Mouse (Mus musculus): ENCODE measurements around the gene Mrps18a.

The Mrps18a gene

DNA sequence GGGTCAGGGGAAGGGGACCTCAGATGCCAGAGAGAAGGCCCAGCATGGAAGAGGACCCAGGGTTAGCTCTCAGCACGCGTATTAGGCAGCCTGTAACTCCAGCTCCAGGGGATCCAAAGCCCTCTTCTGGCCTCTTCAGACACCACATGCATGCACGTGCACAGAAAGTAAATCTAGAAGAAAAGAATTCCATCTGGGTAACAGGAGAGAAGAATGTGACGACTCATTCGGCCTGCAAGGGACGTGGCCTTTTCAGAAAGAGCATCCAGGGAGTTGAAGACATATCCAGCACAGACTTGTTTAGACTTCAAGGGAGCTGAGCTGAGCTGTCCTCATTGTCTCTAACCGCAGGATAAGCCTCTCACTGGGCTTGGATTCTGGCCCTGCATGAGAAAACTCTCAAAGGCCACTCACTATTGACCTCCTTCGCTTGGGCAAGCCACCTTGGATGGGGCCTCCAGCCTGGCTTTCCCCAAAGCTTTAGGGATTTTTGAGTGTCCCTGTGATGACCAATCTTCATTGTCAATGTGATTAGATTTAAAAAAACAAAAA, 8.1 kb upstream of the Mrps18a start:
- DNase-seq, result no peak

DNA sequence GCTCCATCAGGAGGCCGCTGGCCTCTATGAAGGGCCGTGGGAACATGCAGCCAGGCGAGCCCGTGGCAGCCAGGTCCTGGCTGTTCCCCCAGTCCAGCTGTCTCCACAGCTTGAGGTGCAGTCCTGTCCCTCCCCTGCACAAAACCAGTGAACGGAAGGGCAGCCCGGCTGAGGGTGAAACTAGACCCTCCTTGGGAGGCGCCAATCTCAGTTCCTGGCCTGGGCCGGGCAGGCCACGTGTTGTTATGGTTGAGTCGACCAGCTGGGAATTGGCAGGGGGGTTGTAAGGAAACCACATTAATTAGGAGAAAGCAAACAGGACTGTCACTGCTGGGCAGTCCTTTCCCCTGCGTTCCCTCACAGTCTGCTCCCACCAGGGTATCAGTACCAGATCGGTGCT, 6.3 kb upstream of the Mrps18a start:
- DNase-seq, result no peak

DNA sequence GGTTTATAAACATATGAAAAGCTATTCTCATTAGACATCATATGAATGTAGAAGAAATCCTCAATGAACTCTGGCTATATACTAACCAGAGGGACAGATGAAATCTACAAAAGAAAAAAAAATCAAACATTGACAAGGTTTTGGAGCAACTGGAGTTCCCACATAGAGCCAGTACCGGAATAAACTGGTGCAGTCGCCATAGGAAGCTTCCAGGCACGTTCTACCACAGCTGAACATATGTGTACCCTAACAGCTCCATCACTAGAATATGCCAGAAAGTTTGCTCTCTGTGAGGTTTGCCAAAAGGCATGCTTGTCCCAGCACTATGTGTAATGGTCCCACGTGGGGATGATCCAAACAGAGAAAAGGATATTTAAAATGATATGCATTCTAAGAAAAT, 2.5 kb upstream of the Mrps18a start:
- DNase-seq, result no peak

DNA sequence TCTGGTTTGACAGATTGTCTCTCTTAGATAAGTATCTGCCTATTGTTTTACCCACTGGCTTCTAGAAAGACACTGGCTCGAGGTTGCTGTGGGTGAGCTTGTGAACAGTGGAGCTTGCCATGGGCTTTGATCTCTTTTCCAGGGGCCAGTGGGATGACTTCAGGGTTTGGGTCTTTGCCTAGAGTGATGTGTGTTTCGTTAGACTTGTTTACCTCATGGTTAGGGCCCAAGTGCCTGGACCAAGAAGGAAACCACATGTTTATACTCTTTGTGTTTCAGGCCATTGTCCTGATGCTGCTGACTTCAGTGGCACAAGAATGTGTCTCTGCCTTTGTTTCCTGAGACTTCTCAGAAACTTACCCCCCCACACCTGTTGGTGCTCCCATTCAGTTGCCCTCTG, 4.7 kb downstream of the Mrps18a start:
- no peak for DNase-seq

DNA sequence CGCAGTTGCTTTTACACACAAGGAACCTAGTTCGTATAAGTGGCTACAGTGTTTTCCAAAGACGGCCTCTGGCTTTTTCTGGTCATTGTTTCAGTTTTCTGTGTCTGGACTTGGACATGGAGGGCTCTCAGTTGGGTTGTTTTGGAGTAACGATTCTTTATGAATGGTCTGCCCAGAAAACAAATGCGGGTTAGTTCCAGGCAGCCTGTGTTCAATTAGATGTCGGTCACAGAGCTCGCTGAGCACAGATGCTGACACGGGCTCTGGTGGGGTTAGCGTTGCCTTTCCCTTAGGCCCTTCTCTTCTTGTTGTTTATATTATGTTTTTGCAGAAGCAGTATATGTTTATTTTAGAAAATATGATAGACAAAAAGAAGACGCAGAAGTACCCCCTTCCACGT, 5.4 kb downstream of the Mrps18a start:
- DNase-seq, result no peak

DNA sequence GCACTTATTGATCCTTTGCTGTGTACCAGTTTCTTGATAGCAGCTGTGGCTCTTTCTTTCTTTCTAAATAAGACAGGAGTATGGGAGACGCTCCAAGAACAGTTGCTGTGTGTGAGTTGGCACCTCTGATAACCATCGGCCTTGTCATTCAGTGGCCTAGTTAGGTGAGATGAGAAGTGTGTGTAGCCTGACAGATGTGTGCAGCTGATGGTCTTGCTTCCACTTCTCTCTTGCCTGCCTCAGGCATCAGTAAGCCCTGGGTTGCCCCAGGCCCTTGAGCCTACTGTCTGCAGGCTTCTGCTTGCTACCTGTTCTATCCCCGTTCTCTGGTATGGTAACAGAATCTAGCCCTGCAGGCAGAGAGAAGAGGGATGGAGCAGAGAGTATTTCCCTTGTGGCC, 6.1 kb downstream of the Mrps18a start:
- DNase-seq, result no peak

DNA sequence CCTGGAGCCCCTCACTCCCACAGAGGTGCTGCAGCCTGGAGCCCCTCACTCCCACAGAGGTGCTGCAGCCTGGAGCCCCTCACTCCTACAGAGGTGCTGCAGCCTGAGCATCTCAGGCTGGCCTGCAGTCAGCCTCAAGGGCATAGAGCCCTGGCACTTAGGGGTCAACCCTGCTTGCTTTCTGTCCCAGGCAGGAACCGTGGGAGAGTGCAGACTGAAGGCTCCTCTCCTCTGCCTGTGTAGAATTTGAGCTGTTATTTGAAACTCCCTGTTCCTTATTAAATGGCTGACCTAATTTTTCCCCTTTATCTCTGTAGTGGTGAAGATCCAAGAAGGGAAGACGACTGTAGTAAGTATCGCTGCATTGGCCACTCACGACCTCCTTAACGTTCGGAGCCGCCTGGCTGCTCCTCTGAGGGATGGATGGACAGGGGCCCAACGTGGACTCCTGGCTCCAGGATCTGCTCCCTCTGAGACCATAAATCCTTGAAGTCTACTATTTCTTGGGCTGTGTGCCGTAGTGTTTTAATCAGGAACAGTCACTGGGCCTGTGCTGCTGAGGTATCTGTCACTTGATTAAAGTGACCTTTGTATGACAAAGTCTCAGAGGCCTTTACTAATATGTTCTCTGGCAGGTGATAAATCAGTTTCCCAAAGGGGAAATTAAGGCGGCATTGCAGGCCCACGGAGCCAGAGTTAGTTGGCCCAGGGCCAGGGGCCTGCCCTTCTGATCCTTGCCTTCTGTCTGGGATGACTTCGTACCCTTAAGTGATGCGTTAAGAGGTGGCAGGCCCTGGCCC, 7.0 kb downstream of the Mrps18a start:
- DNase-seq, result no peak

DNA sequence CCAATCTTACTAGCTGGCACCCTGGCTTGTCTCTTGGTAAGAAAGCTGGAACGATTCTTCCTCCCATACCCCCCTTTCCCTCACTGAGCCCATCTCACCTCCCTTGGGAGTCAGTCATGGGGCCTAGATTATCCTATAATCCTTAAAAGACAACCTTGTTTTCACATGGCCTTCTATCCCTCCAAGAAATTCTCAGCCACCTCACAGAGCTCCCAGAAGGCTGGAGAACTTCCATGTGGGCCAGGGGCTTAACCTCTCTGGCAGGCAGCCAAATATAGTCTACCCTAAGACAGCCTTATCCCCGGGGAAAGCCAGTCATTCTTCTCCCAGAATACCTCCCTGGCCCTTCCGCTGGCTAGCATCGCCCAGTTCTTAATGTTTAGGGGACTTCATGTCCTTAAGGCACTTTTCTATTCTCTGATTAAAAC, 7.7 kb downstream of the Mrps18a start:
- DNase-seq, result no peak

DNA sequence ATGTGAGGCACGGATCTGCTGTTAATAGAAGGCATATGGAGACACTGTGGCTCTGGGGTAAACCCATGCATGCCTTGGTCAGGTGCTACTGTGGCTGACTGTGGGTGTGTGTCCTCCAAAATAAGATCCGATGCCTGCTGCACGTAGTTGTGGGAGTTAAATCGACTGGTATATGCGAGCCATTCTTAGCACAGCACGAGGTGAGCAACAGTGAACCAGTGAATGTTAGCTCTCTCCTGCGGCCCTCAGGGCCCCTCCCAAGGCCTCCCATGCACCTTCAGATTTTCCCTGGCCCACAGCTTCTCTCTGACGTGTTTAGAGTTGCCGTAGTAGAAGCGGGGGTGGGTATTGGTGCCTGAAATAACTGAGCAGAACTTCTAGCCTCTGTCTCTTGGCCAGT, 8.9 kb downstream of the Mrps18a start:
- no peak for DNase-seq

DNA sequence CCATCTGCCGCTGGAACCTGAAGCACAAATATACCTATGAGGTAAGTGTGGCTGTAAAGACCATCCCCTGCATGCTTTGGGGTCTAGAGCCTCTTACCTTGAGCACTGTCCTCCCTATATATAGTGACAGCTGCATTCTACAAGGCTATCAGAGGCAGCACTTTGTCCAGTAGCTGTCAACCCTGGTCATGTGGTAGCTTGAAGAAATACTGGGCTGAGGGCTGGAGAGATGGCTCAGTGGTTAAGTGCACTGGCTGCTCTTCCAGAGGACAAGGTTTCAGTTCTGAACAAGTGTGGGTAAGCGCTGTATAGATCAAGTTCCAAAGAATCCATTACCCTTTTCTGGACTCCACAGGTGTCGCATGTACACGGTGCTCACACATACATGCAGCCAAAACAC, 12.0 kb downstream of the Mrps18a start:
- no peak for DNase-seq

DNA sequence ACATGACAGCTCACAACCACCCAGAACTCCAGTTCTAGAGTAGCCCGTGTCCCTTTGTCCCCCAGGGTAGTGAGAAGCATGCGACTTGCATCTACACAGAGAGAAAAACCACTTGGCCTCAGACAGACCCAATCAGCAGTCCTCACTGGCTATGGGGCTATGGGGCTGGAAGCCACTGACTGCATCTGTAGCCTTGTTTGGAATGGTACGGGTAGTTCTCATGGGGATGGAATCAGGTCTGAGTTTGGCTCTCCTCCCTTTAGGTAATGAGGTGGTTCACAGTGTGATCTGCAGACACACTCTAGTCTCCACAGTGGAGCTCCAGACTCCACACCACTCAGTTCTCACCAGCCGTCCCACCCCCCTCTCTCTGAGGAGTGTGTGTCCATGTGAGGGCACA, 12.5 kb downstream of the Mrps18a start:
- no peak for DNase-seq

DNA sequence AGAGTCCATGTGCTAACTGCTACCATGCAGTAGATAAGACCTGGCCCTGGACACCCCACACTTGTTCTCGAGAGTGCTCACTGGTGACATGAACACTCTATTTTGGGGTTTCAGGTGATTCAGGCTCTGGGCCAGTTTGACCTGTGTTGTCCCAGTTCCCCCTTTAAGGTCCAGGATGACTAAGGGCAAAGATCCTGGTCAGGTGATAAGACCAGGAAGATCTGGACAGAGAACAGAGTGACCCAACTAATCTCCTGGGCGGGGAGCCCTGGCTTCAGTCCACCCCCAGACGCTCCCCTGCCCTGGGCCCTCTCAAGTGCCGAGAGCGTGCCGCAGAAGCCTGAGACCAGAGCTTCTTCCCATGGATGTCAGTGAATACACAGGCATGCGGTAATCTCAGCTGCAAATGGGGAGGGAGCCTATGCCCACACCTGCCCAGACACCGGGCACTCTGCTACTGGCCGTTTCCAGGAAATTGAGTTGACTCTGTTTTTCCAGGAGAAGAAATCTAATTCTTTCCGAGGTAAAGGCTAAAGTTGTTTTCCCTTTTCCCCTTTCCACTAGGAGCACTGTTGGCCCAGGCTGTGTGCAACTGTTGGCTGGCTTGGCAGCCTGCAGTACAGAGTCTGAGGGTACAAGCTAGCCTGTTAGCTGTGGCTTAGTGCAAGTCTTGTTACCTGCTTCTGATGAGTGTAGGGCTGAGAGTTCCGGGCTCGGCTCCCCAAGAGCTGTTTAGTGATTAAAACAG, 13.3 kb downstream of the Mrps18a start:
- no peak for DNase-seq

DNA sequence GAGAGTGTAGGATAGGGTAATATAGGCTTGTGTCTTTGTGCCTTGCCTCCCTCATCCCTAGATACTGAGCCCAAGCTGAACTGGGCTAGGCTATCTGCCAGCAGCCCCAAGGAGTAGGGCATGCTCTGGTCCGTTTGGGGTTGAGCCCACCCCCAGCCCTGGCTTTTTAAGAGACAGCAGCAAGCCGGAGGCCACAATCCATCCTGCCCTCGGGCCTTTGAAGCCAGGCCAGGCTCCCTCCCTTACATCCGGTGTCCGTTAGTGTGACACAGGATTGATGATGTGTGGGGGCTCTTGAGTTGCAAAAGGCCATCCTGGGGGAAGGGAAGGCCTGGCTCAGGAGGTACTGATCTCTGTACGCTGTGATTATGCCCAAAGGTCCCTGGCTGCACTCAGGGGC, 15.8 kb downstream of the Mrps18a start:
- DNase-seq, result no peak

DNA sequence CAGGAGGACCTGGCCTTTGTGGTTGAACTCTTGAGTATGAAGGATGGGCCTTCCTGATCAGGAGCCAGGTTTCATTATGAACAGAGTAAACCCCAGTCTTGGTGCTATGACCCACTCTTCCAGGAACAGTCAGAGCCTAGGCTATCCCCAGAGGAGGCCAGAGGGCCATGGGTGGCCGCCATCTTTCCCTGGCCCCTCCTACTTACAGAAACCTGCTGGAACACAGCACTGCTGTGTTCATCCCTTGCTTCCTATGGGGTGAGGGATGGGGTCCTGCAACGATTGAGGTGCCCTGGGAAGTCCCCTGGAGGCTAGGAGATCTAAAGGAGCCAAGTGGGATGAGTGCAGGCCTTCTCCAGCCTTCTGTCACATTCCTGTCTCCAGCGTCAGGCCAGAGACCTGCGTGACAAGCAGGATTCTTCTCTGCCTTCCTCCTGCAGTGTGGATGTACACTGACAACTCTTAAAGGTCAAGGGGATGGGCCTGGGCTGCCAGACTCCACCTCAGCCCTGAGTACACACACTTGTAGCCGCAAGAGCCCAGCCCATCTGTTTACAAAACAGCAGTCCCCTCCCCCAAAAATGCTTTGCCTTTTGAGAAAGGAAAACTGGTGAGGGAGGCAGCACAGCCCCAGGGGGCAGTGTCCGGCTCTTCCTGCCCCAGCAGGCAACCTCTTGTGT, 17.2 kb downstream of the Mrps18a start:
- no peak for DNase-seq

DNA sequence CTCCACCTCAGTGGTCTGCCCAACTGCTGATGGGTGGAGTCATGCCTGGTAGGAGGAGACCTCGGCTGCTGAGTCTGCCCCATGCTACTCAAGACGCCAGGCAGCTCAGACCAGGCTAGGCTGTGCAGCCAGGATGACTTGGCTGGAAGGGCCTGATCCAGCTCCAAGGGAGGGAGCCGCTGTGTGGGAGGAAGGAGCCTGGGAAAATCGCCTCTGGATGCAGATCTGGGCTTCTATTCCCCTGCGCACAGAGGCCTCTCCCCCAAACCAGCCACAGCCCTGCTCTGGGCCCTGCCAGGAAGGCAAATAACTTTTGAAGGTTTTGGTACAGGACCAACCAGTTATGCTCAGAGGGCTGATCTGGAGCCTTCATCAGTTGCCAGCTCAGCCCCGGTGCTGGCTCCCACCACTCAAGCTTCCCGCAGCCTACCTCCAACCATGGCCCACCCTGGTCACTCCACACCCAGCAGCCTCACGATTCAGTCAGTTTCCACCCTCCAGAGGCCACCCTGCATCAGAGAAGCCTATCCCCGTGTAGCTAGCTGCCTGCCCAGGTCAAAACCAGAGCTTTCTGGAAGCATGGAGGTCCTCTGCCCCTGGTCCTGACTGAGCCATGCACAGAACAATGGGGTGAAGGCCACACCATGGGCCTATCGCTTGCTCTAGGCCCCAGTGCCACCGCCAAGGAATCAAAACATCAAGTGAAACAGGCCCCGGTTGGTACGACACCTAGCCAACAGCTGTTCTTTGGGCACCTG, 19.1 kb downstream of the Mrps18a start:
- no peak for DNase-seq

DNA sequence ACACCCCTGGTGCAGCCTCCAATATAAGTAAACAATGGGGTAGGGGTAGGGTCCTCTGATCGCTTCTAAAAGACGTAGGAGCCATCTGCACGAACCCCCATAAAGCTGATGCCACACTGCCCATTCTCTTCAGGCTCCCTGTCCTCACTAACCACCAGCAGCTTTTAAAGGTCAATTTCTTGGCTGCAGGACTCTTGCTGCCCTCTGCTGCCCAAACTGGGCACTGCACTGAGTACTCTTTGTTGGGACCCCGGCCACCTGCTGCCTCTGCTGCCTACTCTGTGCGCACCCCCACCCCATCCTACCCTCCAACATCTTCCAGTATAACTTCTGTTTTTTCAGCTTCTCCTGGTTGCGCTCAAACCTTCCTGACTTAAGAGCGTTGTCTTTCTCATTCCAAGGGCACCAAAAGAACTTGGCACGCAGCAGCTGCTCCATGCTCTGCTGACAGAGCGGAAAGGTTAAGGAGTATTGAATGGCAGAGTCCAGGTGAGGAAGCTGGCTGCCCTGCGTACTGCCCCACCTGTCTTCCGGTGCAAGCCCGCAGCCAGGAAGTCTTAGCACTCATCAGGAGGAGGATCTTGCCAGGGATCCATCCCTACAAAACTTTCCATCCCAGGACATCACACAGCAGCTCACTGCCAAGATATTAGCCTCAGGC, 21.4 kb downstream of the Mrps18a start:
- peak; percentile 71 for DNase-seq

DNA sequence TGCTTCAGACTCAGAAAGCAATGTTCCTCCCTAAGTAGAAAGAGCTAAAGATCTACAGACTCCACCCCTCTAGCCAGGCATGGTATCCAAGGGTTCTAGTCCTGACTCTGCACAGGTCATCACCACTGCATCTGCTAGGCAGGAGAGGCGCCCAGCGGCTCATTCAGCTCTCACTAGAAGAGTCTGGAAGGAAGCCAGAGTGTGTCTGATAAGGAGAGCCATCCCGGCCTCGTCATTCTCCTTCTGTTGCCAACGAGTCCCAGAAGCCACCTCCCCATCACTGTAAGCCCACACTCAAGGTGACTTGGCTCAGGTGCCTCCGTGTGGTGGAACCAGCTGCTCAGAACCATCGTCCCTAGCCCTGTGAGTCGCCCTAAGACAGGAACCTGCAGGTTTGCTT, 22.1 kb downstream of the Mrps18a start:
- DNase-seq, result no peak

DNA sequence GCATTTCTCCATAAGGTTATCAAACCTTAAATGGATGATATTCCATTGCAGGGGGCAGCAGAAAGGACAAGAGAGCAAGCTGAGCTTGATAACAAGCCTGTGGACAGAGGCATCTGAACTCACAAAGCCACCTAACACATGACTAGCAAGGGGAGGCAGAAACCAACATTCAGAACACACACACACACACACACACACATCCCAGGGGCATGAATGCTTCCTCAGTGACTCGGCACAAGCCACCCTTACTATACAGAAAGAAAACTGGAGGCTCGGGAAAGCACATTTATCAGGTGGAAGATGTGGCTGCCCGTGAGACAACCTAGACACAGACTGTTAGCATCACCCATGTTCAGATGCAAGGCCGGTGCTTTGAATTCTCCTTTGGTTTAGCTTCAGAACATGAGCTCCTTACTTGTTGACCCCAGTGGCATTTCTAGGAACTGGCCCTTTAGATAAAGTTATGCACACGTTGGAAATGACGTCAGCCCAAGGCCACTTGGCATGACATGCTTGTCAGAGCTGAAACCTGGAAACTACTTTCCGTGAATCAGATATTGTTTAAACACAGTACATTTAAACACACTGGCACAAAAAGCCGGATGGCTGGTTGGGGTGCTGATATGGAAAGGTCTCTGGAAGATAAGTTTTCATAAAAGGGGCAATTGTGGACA, 27.9 kb downstream of the Mrps18a start:
- no peak for DNase-seq

DNA sequence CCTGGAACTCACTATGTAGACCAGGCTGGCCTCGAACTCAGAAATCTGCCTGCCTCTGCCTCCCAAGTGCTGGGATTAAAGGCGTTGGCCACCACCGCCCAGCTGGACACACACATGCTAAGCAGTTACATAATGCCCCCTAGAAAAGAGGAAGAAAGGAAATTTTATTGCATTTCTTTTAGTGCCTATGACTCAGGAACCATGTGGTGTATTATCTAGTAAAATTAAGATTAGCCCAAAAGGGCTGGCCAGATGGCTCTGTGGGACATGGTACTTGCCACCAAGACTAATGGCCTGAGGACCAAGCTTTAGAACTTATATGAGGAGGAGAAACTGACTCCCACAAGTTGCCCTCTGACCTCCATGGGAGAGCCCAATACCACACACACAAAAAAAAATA, 29.1 kb downstream of the Mrps18a start:
- no peak for DNase-seq

DNA sequence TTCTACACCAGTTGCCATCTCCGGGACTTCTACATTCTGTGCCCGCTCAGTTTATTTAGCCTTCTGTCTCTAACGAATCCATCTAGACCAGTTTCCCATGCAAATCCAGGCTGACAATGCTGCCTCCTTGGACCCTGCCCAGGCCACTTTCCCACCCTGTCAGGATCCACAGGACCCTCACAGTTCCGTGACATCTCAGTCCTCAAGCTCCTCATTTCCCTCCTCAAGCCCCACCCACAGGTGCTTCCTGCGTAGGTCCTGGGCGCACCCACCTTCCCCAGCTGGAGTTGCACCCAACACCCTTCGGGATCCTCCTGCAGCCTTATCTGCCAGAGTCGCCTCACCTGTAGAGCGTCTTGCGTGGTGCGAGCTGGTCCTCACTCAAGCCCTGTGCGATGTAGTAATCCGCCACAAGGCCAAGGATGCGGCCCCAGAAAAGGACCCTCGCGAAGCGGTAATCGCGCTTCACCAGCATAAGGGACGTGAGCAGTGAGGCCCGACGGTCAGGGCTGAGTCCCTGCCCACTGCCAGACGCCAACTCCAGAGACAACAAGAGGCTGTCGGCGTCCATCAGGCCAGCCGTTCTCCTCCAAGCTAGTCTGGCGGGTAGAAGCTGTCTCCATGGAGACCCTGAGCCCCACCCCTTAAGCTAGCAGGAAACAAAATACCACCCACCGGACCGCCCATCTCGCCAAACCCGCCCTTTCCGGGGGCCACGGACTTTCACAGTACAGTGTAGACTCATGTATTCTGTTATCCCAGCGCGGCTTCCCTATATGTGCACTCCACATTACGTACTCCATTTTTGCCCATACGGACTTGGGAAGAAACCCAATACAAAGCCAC, 33.0 kb downstream of the Mrps18a start, which contains the start of gene Rsph9:
Gene Rsph9 (minus strand): TSS at position 639 of the 846 bp plus-strand sequence.
- no peak for DNase-seq
